Mouse (Mus musculus) kidney, postnatal 36 days (tissue): Measurements from ENCODE around the gene Tex28.
"Not testable (repeated sequence)": the region's sequence is repeated elsewhere in the genome, so short reads cannot be mapped to it uniquely, and the experiment has no call there.

ENCODE experiments used
- DNase-seq, 2 experiments: peaks; one replicate each; pipeline ENCODE4 v3.0.0; 2021 to 2022; ENCODE audit warnings: mixed read lengths in 2 of 2

Gene Tex28

GRCm38 (mm10) chrX:74167738-74168137, at the start of gene Tex28:
Gene Tex28 (minus strand): TSS chrX:74167838.
- no peak for DNase-seq

DNA sequence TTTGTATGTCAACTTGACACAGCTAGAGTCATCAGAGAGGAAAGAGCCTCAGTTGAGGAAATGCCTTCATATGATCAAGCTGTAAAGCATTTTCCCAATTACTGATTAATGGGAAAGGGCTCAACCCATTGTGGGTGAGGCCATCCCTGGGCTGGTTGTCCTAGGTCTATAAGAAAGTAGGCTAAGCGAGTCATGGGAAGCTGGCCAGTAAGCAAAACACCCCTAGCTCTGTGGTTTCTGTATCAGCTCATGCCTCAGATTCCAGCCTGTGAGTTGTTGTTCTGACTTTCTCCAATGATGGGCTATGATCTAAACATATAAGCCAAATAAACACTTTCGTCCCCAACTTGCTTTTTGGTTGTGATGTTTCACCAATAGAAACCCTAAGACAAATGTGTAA, 35.9 kb upstream of the Tex28 start:
- no peak for DNase-seq

DNA sequence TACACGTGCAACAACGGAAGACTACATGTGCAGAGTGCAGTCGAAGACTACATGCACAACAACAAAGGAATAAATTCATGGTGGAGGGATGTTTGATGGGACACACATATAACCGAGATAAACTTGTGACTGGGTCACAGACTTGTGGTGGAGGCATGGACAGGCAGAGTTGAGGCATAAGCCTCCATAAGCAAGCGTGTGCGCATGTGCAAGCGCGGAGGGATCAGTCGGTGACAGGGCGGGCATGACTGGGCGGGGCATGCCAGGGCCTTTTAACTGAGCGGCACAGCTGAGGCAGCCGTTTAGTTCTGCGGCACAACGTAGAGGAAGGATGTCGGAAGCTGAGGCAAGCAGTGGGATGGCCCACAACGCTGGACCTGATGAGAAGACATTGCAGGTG, 9.3 kb upstream of the Tex28 start, which contains the start of gene Tktl1:
Gene Tktl1, plus strand, starts transcription at position 301 of the 400 bp plus-strand sequence.
- DNase-seq = no peak

- DNase-seq = not testable (repeated sequence)
Measured at GRCm38 (mm10) chrX:74135263-74135662, 32.4 kb downstream of the Tex28 start, which contains the start of gene Mecp2. Gene Mecp2 (minus strand): TSS chrX:74135363.

GRCm38 (mm10) chrX:74127164-74127563, 40.5 kb downstream of the Tex28 start, which contains the start of gene Opn1mw:
Gene Opn1mw (plus strand): TSS chrX:74127464.
- DNase-seq = no peak

- peak; percentile 4 to 49 for DNase-seq
Measured at GRCm38 (mm10) chrX:74124975-74125374, 42.7 kb downstream of the Tex28 start.

DNA sequence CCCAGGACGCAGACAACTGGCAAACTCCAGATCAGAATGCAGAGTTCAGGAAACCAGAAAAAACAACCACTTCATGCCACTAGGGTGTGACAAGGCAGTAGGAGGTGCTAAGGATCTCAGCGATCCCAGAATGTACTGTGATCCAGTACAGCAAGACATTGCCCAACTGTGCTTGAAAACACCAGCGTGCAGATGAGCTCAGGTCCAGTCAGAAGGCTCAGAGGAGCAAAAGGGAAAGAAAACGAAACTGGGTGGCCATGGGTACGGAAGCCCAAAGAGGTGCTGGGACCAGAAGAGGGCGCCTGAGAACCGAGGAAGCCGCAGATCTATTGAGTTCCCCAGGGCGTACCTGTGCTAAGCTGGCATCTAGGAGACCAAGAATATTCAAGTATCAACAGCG, 52.1 kb downstream of the Tex28 start:
- DNase-seq = peak; percentile 69 to 81

GRCm38 (mm10) chrX:74114036-74114435, 53.6 kb downstream of the Tex28 start:
- DNase-seq = no peak

- DNase-seq = no peak
Measured at GRCm38 (mm10) chrX:74108747-74109146, 58.9 kb downstream of the Tex28 start.

GRCm38 (mm10) chrX:74105916-74106315, 61.7 kb downstream of the Tex28 start:
- DNase-seq = no peak

DNA sequence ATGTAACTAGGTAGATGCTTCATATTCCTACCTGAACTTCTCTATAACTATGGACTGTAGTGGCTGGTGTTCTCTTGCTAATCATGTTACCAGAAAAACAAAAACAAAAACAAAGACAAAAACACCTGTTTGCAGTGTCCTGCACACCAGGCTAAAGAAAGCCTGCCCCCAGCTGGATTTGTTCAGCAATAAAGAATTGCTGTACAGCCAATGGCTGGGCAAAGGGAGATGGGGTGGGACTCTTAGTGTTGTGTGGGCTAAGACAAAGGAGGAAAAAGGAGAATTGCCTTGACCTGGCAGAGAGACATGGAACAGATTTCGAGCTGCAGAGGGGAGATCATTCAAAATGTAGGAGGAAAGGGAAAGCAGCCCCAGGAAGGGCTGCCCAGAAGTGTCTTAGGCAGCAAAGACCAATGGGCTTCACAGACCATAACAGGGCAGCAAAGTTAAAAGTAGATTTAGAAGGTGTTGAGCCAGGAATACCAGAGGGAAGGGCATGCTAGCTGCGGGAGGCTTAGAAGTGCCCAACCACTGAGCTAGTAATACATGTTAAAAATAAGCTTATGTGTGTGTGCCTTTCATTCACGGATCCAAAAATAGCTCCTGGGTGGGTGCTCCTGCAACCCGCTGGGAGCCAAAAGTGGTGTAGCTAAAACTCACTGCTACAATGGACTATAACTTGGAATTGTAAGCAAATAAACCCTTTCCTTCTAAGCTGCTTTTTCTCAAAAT, 64.0 kb downstream of the Tex28 start:
- DNase-seq = peak; percentile 1 to 30
